Mouse (Mus musculus) heart, adult 2 months (tissue): ENCODE measurements at regions not wholly inside any gene's neighbourhood (a gene's known extent, or its start where the extent isn't known, plus 50 kb on each side); places are given as distances from the start of the nearest gene placed in this dataset.
A peak's percentile ranks its signal among the peaks of the same experiment; 100 is the strongest.

ENCODE experiments used
- DNase-seq, 2 experiments: peaks; one replicate each; pipeline ENCODE4 v3.0.0; 2021
- H3K27ac ChIP-seq: fragments of 200-600 bp; 2 replicates; pipeline ENCODE4 v1.8.1; 2022
- H3K27me3 ChIP-seq: fragments of 200-500 bp; 2 replicates; pipeline ENCODE4 v1.6.1; 2012; ENCODE audit warnings: mild to moderate bottlenecking, low read length, inconsistent platforms, mixed read lengths; ENCODE audit not compliant: control insufficient read depth, insufficient read depth
- H3K36me3 ChIP-seq: fragments of 200-500 bp; 2 replicates; pipeline ENCODE4 v1.6.1; 2012; ENCODE audit warnings: low read length, inconsistent platforms; ENCODE audit not compliant: control insufficient read depth, insufficient read depth
- H3K4me1 ChIP-seq: fragments of 200-500 bp; 2 replicates; pipeline ENCODE4 v1.6.1; 2011; ENCODE audit warnings: low read length; ENCODE audit not compliant: control insufficient read depth, insufficient read depth
- H3K4me3 ChIP-seq: fragments of 200-600 bp; 2 replicates; pipeline ENCODE4 v1.8.1; 2022
- H3K79me2 ChIP-seq: fragments of 200-500 bp; replicated peaks from 2 replicates; pipeline ENCODE4 v1.6.1; 2012; ENCODE audit warnings: mild to moderate bottlenecking, inconsistent platforms, low read length, moderate library complexity, mixed read lengths; ENCODE audit not compliant: control insufficient read depth, insufficient read depth
- H3K9ac ChIP-seq: fragments of 200-500 bp; 2 replicates; pipeline ENCODE4 v1.6.1; 2012; ENCODE audit warnings: low read depth, mild to moderate bottlenecking, control low read depth, inconsistent platforms, low read length, mixed read lengths
- CTCF ChIP-seq: fragments of 200-600 bp; IDR thresholded peaks from 2 replicates; pipeline ENCODE4 v1.8.1; 2022; ENCODE audit warnings: antibody characterized with exemption, mild to moderate bottlenecking, moderate library complexity
- EP300 ChIP-seq: fragments of 200-500 bp; IDR thresholded peaks from 2 replicates; pipeline ENCODE4 v1.6.1; 2011; ENCODE audit warnings: low read depth, low read length, control low read depth; ENCODE audit not compliant: insufficient read depth
- POLR2A ChIP-seq: fragments of 200-500 bp; IDR thresholded peaks from 2 replicates; pipeline ENCODE4 v1.6.1; 2011; ENCODE audit warnings: mild to moderate bottlenecking, low read depth, low read length, control low read depth; ENCODE audit not compliant: insufficient read depth
- WGBS: fragments of 180-500 bp; shearing (Covaris S2); methylation state at CpG from one replicate; pipeline ENCODE4 v1.1.7; 2018; 5-methylcytosine and 5-hydroxymethylcytosine counted together
- intact Hi-C: fragments of 180-260 bp; cut with DNase I; formaldehyde crosslinking; loops from one replicate; pipeline ENCODE4 v1.15.1; 2025

- 78% methylated on average over 1 of the region's 1 CpGs for WGBS
- DNase-seq = no peak
- H3K79me2 ChIP-seq = no peaks in the 10 kb centered on the region
- intact Hi-C loops = no loop called here
- no peak overlapping the region for H3K9ac ChIP-seq
- H3K4me1 ChIP-seq = no peaks in the 10 kb centered on the region
- H3K27me3 ChIP-seq = no peaks in the 10 kb centered on the region
- no peaks in the 10 kb centered on the region for H3K36me3 ChIP-seq
- no peak for TF ChIP-seq CTCF
- no peak for TF ChIP-seq EP300
- no peak for TF ChIP-seq POLR2A
- H3K4me3 ChIP-seq = no peak overlapping the region
- no peak overlapping the region for H3K27ac ChIP-seq
Measured at GRCm38 (mm10) chr17:16180856-16181255, 350.0 kb upstream of the Rgmb start.

- TF ChIP-seq CTCF (no peak), EP300 (no peak), POLR2A (no peak)
- no peak overlapping the region for H3K9ac ChIP-seq
- H3K79me2 ChIP-seq = no peaks in the 10 kb centered on the region
- no peak overlapping the region for H3K4me3 ChIP-seq
- no peaks in the 10 kb centered on the region for H3K4me1 ChIP-seq
- 78% methylated on average over 2 of the region's 2 CpGs for WGBS
- H3K27ac ChIP-seq = no peak overlapping the region
- no peaks in the 10 kb centered on the region for H3K27me3 ChIP-seq
- no peaks in the 10 kb centered on the region for H3K36me3 ChIP-seq
- no peak for DNase-seq
- intact Hi-C loops = no loop called here
Measured at GRCm38 (mm10) chr17:16178102-16178501, 347.3 kb upstream of the Rgmb start.

GRCm38 (mm10) chr17:16176782-16177510, 346.1 kb upstream of the Rgmb start:
- no peaks in the 10 kb centered on the region for H3K36me3 ChIP-seq
- no peak overlapping the region for H3K4me3 ChIP-seq
- DNase-seq = no peak
- no peak overlapping the region for H3K27ac ChIP-seq
- TF ChIP-seq EP300 (no peak), POLR2A (no peak), CTCF (no peak)
- H3K9ac ChIP-seq = no peak overlapping the region
- no peaks in the 10 kb centered on the region for H3K27me3 ChIP-seq
- WGBS = 40% methylated on average over 8 of the region's 8 CpGs
- no peaks in the 10 kb centered on the region for H3K4me1 ChIP-seq
- no peaks in the 10 kb centered on the region for H3K79me2 ChIP-seq
- intact Hi-C loops = no loop called here

- Histone ChIP-seq H3K4me1 (no peaks in the 10 kb centered on the region), H3K27me3 (no peaks in the 10 kb centered on the region), H3K4me3 (no peak overlapping the region), H3K27ac (no peak overlapping the region), H3K79me2 (no peaks in the 10 kb centered on the region), H3K9ac (no peak overlapping the region), H3K36me3 (no peaks in the 10 kb centered on the region)
- TF ChIP-seq POLR2A (no peak), CTCF (no peak), EP300 (no peak)
- WGBS = 65% methylated on average over 3 of the region's 3 CpGs
- intact Hi-C loops = no loop called here
- no peak for DNase-seq
Measured at GRCm38 (mm10) chr17:16173568-16174105, 342.8 kb upstream of the Rgmb start.

GRCm38 (mm10) chr17:16166731-16167130, 335.9 kb upstream of the Rgmb start:
- H3K4me1 ChIP-seq = no peaks in the 10 kb centered on the region
- H3K27ac ChIP-seq = peak overlapping the region; percentile 8; the same call in 1 of the 2 replicates
- peak in 1 of 2 experiments; percentile 36 for DNase-seq
- H3K27me3 ChIP-seq = no peaks in the 10 kb centered on the region
- 49% methylated on average over 2 of the region's 2 CpGs for WGBS
- TF ChIP-seq POLR2A = no peak
- peak; percentile 30 for TF ChIP-seq CTCF
- no peaks in the 10 kb centered on the region for H3K36me3 ChIP-seq
- no peak overlapping the region for H3K9ac ChIP-seq
- intact Hi-C loops = no loop called here
- no peaks in the 10 kb centered on the region for H3K79me2 ChIP-seq
- H3K4me3 ChIP-seq = no peak overlapping the region

- Histone ChIP-seq H3K27ac (no peak overlapping the region), H3K27me3 (no peaks in the 10 kb centered on the region), H3K79me2 (no peaks in the 10 kb centered on the region), H3K4me3 (no peak overlapping the region), H3K36me3 (no peaks in the 10 kb centered on the region), H3K9ac (no peak overlapping the region), H3K4me1 (no peaks in the 10 kb centered on the region)
- WGBS = 77% methylated on average over 3 of the region's 3 CpGs
- DNase-seq = no peak
- intact Hi-C loops = no loop called here
- TF ChIP-seq EP300 (no peak), POLR2A (no peak), CTCF (no peak)
Measured at GRCm38 (mm10) chr17:16158119-16158518, 327.3 kb upstream of the Rgmb start.
